Mouse (Mus musculus): ENCODE results near the gene Capn5. TPM values are rescaled to one million over a fixed set of nuclear protein-coding genes. Genes with fewer than 3 reads are reported as not detected.

Capn5 gene
- total RNA-seq, 1 experiment from 2014 or later = 7.6 TPM

- no peak for ATAC-seq (ENCODE audit: extremely low read depth, insufficient number of reproducible peaks, low FRiP score, poor library complexity, severe bottlenecking)
Measured at GRCm38 (mm10) chr7:98124701-98125100, 53.4 kb downstream of the Capn5 start.

GRCm38 (mm10) chr7:98121673-98122072 is 56.4 kb downstream of the Capn5 start:
- ATAC-seq (ENCODE audit: extremely low read depth, insufficient number of reproducible peaks, low FRiP score, poor library complexity, severe bottlenecking) = no peak

GRCm38 (mm10) chr7:98121241-98121640 is 56.8 kb downstream of the Capn5 start:
- no peak for ATAC-seq (ENCODE audit: extremely low read depth, insufficient number of reproducible peaks, low FRiP score, poor library complexity, severe bottlenecking)

GRCm38 (mm10) chr7:98120325-98120724 is 57.7 kb downstream of the Capn5 start:
- ATAC-seq (ENCODE audit: extremely low read depth, insufficient number of reproducible peaks, low FRiP score, poor library complexity, severe bottlenecking) = peak; percentile 74

- no peak for ATAC-seq (ENCODE audit: extremely low read depth, insufficient number of reproducible peaks, low FRiP score, poor library complexity, severe bottlenecking)
Measured at GRCm38 (mm10) chr7:98119961-98120232, 58.2 kb downstream of the Capn5 start.

- no peak for ATAC-seq (ENCODE audit: extremely low read depth, insufficient number of reproducible peaks, low FRiP score, poor library complexity, severe bottlenecking)
Measured at GRCm38 (mm10) chr7:98119179-98119960, 58.7 kb downstream of the Capn5 start, which contains the start of gene Myo7a. Gene Myo7a (minus strand): TSS chr7:98119524.

- no peak for ATAC-seq (ENCODE audit: extremely low read depth, insufficient number of reproducible peaks, low FRiP score, poor library complexity, severe bottlenecking)
Measured at GRCm38 (mm10) chr7:98117012-98117660, 60.9 kb downstream of the Capn5 start.

- ATAC-seq (ENCODE audit: extremely low read depth, insufficient number of reproducible peaks, low FRiP score, poor library complexity, severe bottlenecking) = no peak
Measured at GRCm38 (mm10) chr7:98114656-98115055, 63.4 kb downstream of the Capn5 start.

- no peak for ATAC-seq (ENCODE audit: extremely low read depth, insufficient number of reproducible peaks, low FRiP score, poor library complexity, severe bottlenecking)
Measured at GRCm38 (mm10) chr7:98111233-98111632, 66.8 kb downstream of the Capn5 start.

GRCm38 (mm10) chr7:98109771-98110170 is 68.3 kb downstream of the Capn5 start:
- ATAC-seq (ENCODE audit: extremely low read depth, insufficient number of reproducible peaks, low FRiP score, poor library complexity, severe bottlenecking) = no peak

GRCm38 (mm10) chr7:98108636-98109430 is 69.2 kb downstream of the Capn5 start:
- peak; percentile 35 for ATAC-seq (ENCODE audit: extremely low read depth, insufficient number of reproducible peaks, low FRiP score, poor library complexity, severe bottlenecking)

GRCm38 (mm10) chr7:98106272-98106671 is 71.8 kb downstream of the Capn5 start:
- no peak for ATAC-seq (ENCODE audit: extremely low read depth, insufficient number of reproducible peaks, low FRiP score, poor library complexity, severe bottlenecking)

GRCm38 (mm10) chr7:98104481-98105435 is 73.3 kb downstream of the Capn5 start:
- no peak for ATAC-seq (ENCODE audit: extremely low read depth, insufficient number of reproducible peaks, low FRiP score, poor library complexity, severe bottlenecking)

GRCm38 (mm10) chr7:98103942-98104292 is 74.2 kb downstream of the Capn5 start:
- ATAC-seq (ENCODE audit: extremely low read depth, insufficient number of reproducible peaks, low FRiP score, poor library complexity, severe bottlenecking) = no peak

GRCm38 (mm10) chr7:98103002-98103941 is 74.8 kb downstream of the Capn5 start:
- ATAC-seq (ENCODE audit: extremely low read depth, insufficient number of reproducible peaks, low FRiP score, poor library complexity, severe bottlenecking) = peak; percentile 53

- ATAC-seq (ENCODE audit: extremely low read depth, insufficient number of reproducible peaks, low FRiP score, poor library complexity, severe bottlenecking) = no peak
Measured at GRCm38 (mm10) chr7:98102488-98102887, 75.6 kb downstream of the Capn5 start.

GRCm38 (mm10) chr7:98097557-98097956 is 80.5 kb downstream of the Capn5 start:
- no peak for ATAC-seq (ENCODE audit: extremely low read depth, insufficient number of reproducible peaks, low FRiP score, poor library complexity, severe bottlenecking)

GRCm38 (mm10) chr7:98095852-98096251 is 82.2 kb downstream of the Capn5 start:
- ATAC-seq (ENCODE audit: extremely low read depth, insufficient number of reproducible peaks, low FRiP score, poor library complexity, severe bottlenecking) = no peak

Data from neutrophil, adult 5-6 weeks (primary cell).